Mouse (Mus musculus) limb, embryonic 14.5 days (tissue): ENCODE measurements at regions not wholly inside any gene's neighbourhood (a gene's known extent, or its start where the extent isn't known, plus 50 kb on each side); places are given as distances from the start of the nearest gene placed in this dataset.
A peak's percentile ranks its signal among the peaks of the same experiment; 100 is the strongest.

Experiments
- ATAC-seq: fragments of 200-750 bp; cut with Nextera tagmentation; 2 replicates; pipeline ENCODE4 v1.8.0; 2017; ENCODE audit warnings: low read depth, moderate number of reproducible peaks, moderate TSS enrichment; ENCODE audit not compliant: low FRiP score
- DNase-seq: peaks from one replicate; pipeline ENCODE4 v3.0.0-alpha.2; 2015; ENCODE audit warnings: low spot score
- H3K27ac ChIP-seq: fragments of 300-500 bp; sonication (generic); replicated peaks from 2 replicates; pipeline ENCODE4 v1.5.1; 2014; ENCODE audit warnings: low read depth, mild to moderate bottlenecking, low read length, moderate library complexity, mixed read lengths
- H3K27me3 ChIP-seq: fragments of 300-500 bp; sonication (generic); 2 replicates; pipeline ENCODE4 v1.6.1; 2014; ENCODE audit warnings: low read length, mixed read lengths; ENCODE audit not compliant: control insufficient read depth, insufficient read depth
- H3K36me3 ChIP-seq: fragments of 300-500 bp; sonication (generic); 2 replicates; pipeline ENCODE4 v1.6.1; 2014; ENCODE audit warnings: mild to moderate bottlenecking, low read length, moderate library complexity, mixed read lengths; ENCODE audit not compliant: control insufficient read depth, insufficient read depth
- H3K4me1 ChIP-seq: fragments of 300-500 bp; sonication (generic); 2 replicates; pipeline ENCODE4 v1.6.1; 2014; ENCODE audit warnings: antibody characterized with exemption, low read length, mixed read lengths; ENCODE audit not compliant: control insufficient read depth, insufficient read depth
- H3K4me2 ChIP-seq: fragments of 300-500 bp; sonication (generic); replicated peaks from 2 replicates; pipeline ENCODE4 v1.6.1; 2014; ENCODE audit warnings: low read depth, mild to moderate bottlenecking, low read length, moderate library complexity; ENCODE audit not compliant: severe bottlenecking
- H3K4me3 ChIP-seq: fragments of 300-500 bp; sonication (generic); replicated peaks from 2 replicates; pipeline ENCODE4 v1.5.1; 2014; ENCODE audit warnings: low read length
- H3K9ac ChIP-seq: fragments of 300-500 bp; sonication (generic); 2 replicates; pipeline ENCODE4 v1.6.1; 2014; ENCODE audit warnings: mild to moderate bottlenecking, low read depth, low read length, moderate library complexity; ENCODE audit not compliant: severe bottlenecking
- H3K9me3 ChIP-seq: fragments of 300-500 bp; sonication (generic); 2 replicates; pipeline ENCODE4 v1.6.1; 2016; ENCODE audit warnings: low read length; ENCODE audit not compliant: control insufficient read depth
- POLR2A ChIP-seq: fragments of 200-500 bp; IDR thresholded peaks from 2 replicates; pipeline ENCODE4 v1.8.0; 2012; ENCODE audit warnings: inconsistent platforms, mild to moderate bottlenecking, moderate library complexity, borderline replicate concordance; ENCODE audit not compliant: insufficient read depth, insufficient read length; ENCODE audit errors: extremely low read depth
- WGBS: fragments of 180-500 bp; shearing (Covaris S2); extraction: QIAGEN DNeasy Blood & Tissue Kit; methylation state at CpG from one replicate; pipeline ENCODE4 v1.1.7; 2014; 5-methylcytosine and 5-hydroxymethylcytosine counted together

DNA sequence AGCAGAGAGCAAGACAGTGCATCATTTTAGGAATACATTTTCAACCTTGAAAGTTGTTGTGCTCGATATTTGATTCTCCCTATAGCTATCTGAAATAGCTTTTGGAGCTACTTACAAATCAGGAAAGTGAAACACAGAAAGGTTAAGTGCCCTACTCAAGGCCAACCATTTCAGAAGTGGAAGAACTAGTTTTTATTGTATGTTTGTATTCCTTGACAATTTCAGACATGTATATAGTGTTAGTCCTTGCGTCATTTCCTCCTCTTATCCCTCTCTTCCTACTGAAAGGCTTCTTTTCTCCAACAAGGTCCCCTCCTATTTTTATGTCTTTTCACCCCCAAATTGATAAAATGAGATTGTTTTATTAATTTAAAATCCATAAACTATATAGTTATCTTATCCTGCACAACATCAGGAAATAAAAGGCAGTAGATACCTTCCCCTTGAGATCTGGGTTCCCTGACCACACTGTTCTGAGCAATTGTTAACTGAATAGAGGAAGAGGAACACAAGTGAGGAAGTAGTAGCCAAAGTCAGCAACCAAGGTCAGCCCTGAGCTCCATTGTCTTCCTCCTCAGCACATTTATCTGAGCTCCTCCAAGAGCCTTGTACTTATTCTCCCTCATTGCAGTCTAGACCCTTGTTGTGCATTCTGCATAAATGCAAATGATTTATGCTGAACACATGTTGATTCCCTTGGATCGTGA, 76.1 kb upstream of the Ctsc start:
- H3K27me3 ChIP-seq = no peaks in the 10 kb centered on the region
- no peak overlapping the region for H3K4me2 ChIP-seq
- no peak for TF ChIP-seq POLR2A
- H3K4me1 ChIP-seq = no peaks in the 10 kb centered on the region
- H3K4me3 ChIP-seq = no peak overlapping the region
- H3K9ac ChIP-seq = no peak overlapping the region
- no peak for ATAC-seq
- no peaks in the 10 kb centered on the region for H3K9me3 ChIP-seq
- WGBS = 80% methylated on average over 3 of the region's 3 CpGs
- no peak overlapping the region for H3K27ac ChIP-seq
- H3K36me3 ChIP-seq = no peaks in the 10 kb centered on the region
- DNase-seq = no peak

DNA sequence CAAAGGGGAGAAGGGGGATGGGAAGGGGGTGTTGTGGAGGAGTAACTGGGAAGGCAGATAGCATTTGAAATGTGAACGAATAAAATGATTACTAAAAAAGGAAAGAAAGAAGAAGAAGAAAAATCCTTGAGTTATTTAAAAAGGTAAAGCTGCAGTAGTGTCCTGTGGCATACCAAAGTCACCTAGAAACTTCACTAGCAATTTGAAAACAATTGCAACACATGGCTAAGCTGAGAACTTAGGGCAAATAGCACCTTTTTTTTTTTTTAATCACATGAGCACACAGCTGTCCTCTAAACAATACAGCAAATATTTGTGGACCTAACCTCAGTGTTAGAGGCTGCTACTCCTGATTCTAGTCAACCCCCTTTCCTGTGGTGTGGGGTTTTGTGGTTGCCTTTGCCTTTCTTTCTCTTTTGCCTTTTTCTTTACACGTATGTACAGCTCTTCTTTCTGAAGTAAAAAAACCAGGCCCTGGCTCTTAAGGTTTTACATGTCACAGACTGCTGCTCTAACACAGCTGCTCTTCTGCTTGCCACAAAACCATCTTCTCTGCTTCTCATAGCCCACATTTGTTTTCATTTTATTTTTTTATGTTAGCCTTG, 71.6 kb upstream of the Ctsc start:
- Histone ChIP-seq H3K36me3 (no peaks in the 10 kb centered on the region), H3K9me3 (no peaks in the 10 kb centered on the region), H3K27ac (no peak overlapping the region), H3K4me2 (no peak overlapping the region), H3K27me3 (no peaks in the 10 kb centered on the region), H3K4me3 (no peak overlapping the region), H3K4me1 (no peaks in the 10 kb centered on the region), H3K9ac (no peak overlapping the region)
- DNase-seq = no peak
- no peak for ATAC-seq
- no peak for TF ChIP-seq POLR2A
- WGBS = 75% methylated on average over 2 of the region's 2 CpGs

DNA sequence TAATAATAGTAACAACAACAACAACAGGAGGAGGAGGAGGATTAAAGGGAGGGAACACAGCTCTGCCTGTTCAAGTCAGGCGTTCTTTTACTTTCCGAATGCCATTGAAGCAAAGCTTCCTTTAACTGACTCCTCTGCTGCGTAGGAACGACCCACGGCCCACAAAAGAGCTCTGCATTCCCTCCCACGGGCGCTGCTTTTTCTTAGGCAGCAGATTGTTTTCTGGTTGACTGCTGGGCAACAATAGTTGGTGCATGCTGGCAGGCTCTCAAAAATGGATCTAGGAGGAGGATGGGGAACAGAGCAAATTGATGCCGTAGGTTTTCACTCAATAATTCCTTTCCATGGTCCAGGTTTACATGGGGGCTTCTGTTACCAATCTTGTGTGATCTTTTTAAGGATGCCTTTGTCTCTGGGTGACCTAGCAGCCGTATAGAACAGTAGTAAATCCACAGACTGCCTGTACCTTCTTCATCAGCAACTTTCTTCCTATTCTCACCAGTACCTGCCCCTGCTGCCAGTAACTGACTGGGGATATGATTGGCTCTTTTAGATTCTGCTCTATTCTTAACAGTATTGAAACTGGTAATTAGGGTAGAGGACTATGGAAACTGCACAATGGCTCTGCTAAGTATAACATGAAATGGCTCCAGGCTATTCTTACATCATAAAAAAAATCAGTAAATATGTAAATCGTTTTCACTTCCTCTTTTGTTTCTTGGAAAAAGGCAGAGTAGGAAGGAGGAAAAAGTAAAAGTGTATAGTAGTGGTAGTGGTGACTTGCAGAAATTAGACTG, 70.8 kb upstream of the Ctsc start:
- H3K4me2 ChIP-seq = no peak overlapping the region
- H3K4me3 ChIP-seq = no peak overlapping the region
- TF ChIP-seq POLR2A = no peak
- no peaks in the 10 kb centered on the region for H3K4me1 ChIP-seq
- 51% methylated on average over 10 of the region's 10 CpGs for WGBS
- no peak overlapping the region for H3K9ac ChIP-seq
- DNase-seq (no peak), ATAC-seq (no peak)
- no peaks in the 10 kb centered on the region for H3K36me3 ChIP-seq
- H3K27me3 ChIP-seq = no peaks in the 10 kb centered on the region
- H3K9me3 ChIP-seq = no peaks in the 10 kb centered on the region
- H3K27ac ChIP-seq = no peak overlapping the region

DNA sequence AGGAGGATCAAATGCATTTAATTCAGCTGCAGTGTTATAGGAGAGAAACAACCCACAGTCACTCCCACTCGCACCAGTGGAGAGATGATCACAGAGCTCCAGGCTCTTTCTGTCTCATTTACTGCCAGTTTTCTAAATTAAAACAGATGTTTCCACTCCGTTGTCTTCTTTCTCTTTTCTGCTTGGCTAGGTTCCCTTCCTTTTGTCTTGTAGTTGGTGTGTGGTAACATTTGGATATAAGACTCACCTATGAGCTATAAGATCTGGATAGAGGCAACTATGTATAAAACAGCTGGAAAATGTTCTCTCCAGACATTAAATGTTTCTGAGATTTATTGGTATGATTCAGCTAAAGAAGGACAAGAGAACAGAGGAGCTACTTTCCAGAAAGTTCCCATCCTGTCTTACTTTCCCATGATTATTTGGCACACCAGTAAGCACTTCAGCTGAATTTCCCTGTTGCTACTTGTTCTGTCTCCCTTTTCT, 63.1 kb upstream of the Ctsc start:
- Histone ChIP-seq H3K4me1 (no peaks in the 10 kb centered on the region), H3K27ac (no peak overlapping the region), H3K9me3 (no peaks in the 10 kb centered on the region), H3K4me2 (no peak overlapping the region), H3K4me3 (no peak overlapping the region), H3K9ac (no peak overlapping the region), H3K27me3 (no peaks in the 10 kb centered on the region), H3K36me3 (no peaks in the 10 kb centered on the region)
- TF ChIP-seq POLR2A = no peak
- WGBS = 18% methylated on average over 2 of the region's 2 CpGs
- DNase-seq (peak; percentile 65), ATAC-seq (peak; percentile 63; the same call in 1 of the 2 replicates)

DNA sequence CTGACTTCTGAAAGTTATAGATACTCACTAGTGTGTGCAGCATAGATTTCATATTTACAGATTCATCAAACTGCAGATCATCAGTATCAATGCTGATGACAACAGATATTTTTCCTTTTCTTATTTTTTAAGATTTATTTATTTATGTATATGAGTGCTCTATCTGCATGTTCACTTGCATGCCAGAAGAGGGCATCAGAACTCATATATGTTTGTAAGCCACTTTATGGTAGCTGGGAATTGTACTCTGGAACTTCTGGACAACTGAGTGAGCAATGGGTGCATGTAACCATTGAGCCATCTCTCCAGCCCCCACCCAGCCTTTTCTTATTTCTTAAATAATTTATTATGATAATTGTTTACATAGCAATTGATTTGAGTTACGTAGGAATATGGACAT, 62.5 kb upstream of the Ctsc start:
- no peaks in the 10 kb centered on the region for H3K9me3 ChIP-seq
- H3K4me3 ChIP-seq = no peak overlapping the region
- no peaks in the 10 kb centered on the region for H3K4me1 ChIP-seq
- no peaks in the 10 kb centered on the region for H3K27me3 ChIP-seq
- H3K4me2 ChIP-seq = no peak overlapping the region
- ATAC-seq (no peak), DNase-seq (no peak)
- H3K27ac ChIP-seq = no peak overlapping the region
- H3K9ac ChIP-seq = no peak overlapping the region
- no peaks in the 10 kb centered on the region for H3K36me3 ChIP-seq
- WGBS = 96% methylated on average over 1 of the region's 1 CpGs
- TF ChIP-seq POLR2A = no peak
